Mouse (Mus musculus): ENCODE results near the gene Id4. TPM values are rescaled to one million over a fixed set of nuclear protein-coding genes. Genes with fewer than 3 reads are reported as not detected.

Id4 gene
- 85.5 and 96.2 TPM in 2 replicates for polyA plus RNA-seq (2016; fragmentation: Nextera tagmentation; extraction: Ambion mirVana)

DNA sequence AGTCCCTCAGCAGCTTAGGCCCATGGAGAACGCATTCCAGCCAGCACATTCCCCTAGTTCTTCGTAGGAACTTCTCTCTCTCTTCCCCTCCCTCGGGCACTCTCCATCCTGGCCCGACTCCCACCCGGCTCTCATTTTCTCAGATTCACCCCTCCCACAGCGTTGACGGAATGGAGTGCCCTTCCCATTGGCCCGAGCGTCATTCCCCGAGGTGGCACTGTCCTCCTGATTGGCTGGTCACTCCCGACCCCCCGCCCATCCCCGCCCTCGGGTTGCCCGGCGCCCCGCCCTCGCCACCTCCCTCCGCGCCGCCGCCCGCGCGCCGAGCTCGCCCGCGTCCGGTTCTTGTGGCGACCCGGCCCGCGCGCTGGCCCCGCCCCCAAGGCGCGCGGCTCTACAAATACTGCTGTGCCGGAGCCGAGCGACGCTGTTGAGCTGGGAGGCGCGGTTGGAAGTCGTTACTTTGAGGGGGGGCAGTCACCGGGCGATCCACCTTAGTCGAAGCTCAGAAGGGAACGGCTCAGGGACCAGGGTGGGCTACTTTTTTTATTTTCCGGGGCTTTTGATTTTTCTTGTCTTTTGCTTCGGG, at the start of gene Id4:
Gene Id4 (plus strand): TSS at position 539 of the 589 bp plus-strand sequence.
- Histone ChIP-seq H3K4me2 (replicated peaks) (peak within 1 kb of the TSS; percentile 80), H3K4me1 (peaks cover 24% of the 10 kb centered on the region), H3K9me3 (replicated peaks) (no peaks in the 10 kb centered on the region), H3K4me3 (peak within 1 kb of the TSS; percentile 86), H3K9ac (peak within 1 kb of the TSS; percentile 99), H3K27me3 (no peaks in the 10 kb centered on the region; the same call in 1 of the 2 replicates), H3K36me3 (no peaks in the 10 kb centered on the region), H3K27ac (peak within 1 kb of the TSS; percentile 98)
- under 1% methylated on average over 52 of the region's 52 CpGs for WGBS
- peak; percentile 98 for ATAC-seq (ENCODE audit: low FRiP score)

DNA sequence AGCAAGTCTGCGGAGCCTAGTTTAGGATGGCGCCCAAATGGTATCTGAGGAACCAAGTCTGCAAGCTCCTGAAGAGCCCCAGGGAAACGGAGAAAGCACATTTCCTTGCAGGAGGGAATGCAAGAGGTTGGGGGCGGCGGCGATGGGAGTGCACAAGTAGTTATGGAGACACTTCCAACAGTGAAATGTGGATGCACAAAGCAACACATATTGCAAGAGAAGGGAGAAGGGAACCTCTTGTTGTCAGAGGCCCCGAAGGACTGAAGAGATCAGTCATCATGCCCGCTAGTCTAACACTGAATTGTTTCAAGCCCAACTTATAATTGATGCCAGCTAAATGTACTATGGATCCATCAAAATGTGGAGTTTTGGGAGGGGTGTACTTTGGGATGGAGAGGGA, 33.9 kb upstream of the Id4 start:
- no peaks in the 10 kb centered on the region for H3K9me3 ChIP-seq (replicated peaks)
- H3K27me3 ChIP-seq: no peaks in the 10 kb centered on the region
- WGBS: 28% methylated on average over 8 of the region's 8 CpGs
- peak overlapping the region; percentile 68; the same call in 1 of the 2 replicates for H3K27ac ChIP-seq
- no peaks in the 10 kb centered on the region for H3K36me3 ChIP-seq
- peak overlapping the region; percentile 39 for H3K4me3 ChIP-seq
- H3K9ac ChIP-seq: no peak overlapping the region
- peaks cover 19% of the 10 kb centered on the region for H3K4me1 ChIP-seq
- H3K4me2 ChIP-seq (replicated peaks): peak overlapping the region; percentile 43
- ATAC-seq (ENCODE audit: low FRiP score): no peak

DNA sequence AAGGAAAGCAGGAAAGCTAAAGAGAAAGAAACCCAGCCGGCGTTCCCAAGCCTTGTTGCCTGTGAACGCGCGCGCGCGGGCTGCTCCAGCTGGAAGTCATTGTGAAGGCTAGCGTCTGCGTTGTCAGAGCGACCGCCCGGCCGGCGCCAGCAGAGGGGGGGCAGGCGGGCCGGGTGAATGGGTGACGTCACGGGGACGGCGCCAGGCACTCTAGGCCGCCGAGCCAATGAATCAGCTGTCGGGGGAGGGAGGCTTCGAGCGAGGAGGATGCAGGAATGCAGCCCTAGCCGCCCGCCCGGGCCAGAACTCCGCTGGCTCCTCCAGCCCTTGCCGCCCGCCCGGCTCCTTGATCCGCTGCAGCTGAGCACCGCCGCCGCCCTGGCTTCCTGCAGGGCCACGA, 33.3 kb upstream of the Id4 start:
- WGBS: under 1% methylated on average over 33 of the region's 38 CpGs
- Histone ChIP-seq H3K4me3 (peak overlapping the region; percentile 39), H3K36me3 (no peaks in the 10 kb centered on the region), H3K4me2 (replicated peaks) (peak overlapping the region; percentile 71), H3K27ac (peak overlapping the region; percentile 93), H3K4me1 (peaks cover 19% of the 10 kb centered on the region), H3K9me3 (replicated peaks) (no peaks in the 10 kb centered on the region), H3K9ac (peak overlapping the region; percentile 73), H3K27me3 (no peaks in the 10 kb centered on the region)
- ATAC-seq (ENCODE audit: low FRiP score): peak; percentile 98

DNA sequence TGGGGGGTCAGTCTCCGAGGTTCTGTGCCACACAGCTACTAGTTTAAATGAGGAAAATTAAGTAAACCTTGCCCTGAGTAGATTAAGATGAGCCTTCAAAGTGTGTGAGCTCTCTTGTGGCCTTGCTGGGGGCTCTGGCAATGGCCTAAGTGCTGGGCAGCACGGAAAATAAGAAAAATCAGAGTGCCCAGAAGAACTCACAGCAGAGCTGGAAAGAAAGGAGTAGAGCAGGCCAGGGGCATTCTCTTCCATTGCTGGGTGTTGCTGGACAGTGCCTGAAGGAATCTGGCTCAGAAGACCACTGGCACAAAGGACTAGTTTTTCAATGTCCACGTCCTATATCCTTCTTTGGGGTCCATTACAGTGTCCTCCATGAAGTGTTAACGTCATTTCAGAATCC, 32.9 kb upstream of the Id4 start:
- no peaks in the 10 kb centered on the region for H3K27me3 ChIP-seq
- peak overlapping the region; percentile 73 for H3K9ac ChIP-seq
- 17% methylated on average over 4 of the region's 4 CpGs for WGBS
- peak overlapping the region; percentile 71 for H3K4me2 ChIP-seq (replicated peaks)
- peaks cover 19% of the 10 kb centered on the region for H3K4me1 ChIP-seq
- H3K27ac ChIP-seq: peak overlapping the region; percentile 93
- peak; percentile 61; the same call in 1 of the 2 replicates for ATAC-seq (ENCODE audit: low FRiP score)
- peak overlapping the region; percentile 39 for H3K4me3 ChIP-seq
- H3K9me3 ChIP-seq (replicated peaks): no peaks in the 10 kb centered on the region
- H3K36me3 ChIP-seq: no peaks in the 10 kb centered on the region

DNA sequence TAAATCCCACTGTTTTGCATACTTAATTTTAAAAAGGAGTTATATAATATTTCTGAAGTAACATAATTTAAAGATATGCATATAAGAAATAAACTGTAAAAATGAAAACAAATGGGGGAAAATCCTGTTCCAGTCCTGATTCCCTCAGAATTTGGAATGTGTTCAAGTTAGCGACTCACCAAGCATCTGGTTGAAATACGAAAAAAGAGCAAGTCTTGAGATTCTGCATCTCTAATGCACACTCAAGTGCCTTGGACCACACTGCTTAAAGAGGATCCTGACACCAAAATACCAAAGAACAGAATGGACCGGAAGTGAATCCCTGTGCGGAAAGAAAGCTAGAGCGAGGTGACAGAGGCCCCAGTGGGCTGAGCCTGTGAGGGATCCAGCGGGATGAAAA, 30.0 kb upstream of the Id4 start:
- H3K27me3 ChIP-seq: no peaks in the 10 kb centered on the region
- no peak overlapping the region for H3K4me3 ChIP-seq
- H3K4me1 ChIP-seq: peaks cover 19% of the 10 kb centered on the region
- H3K36me3 ChIP-seq: no peaks in the 10 kb centered on the region
- no peak overlapping the region for H3K9ac ChIP-seq
- WGBS: 51% methylated on average over 6 of the region's 6 CpGs
- no peak overlapping the region for H3K27ac ChIP-seq
- ATAC-seq (ENCODE audit: low FRiP score): no peak
- H3K9me3 ChIP-seq (replicated peaks): no peaks in the 10 kb centered on the region
- H3K4me2 ChIP-seq (replicated peaks): no peak overlapping the region

DNA sequence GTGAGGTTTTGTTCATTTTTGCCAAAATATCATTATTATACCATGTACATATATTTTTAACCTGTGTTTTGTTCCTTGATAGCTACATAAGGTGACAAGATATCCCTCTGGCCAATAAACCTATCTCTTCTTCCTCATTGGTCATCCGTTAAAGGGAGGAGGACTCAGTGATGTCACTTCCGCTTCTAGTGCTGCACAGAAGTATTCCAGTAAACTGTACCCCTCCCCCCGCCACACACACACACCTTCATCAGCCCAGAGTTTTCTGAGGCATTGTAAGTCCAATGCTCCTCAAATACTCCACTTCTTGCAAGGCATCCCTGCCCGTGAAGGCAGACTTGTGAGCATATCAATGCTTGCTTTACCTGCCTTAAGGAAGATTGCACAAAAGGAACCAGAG, 24.6 kb upstream of the Id4 start:
- Histone ChIP-seq H3K4me1 (peaks cover 5% of the 10 kb centered on the region), H3K4me2 (replicated peaks) (no peak overlapping the region), H3K27ac (no peak overlapping the region), H3K27me3 (no peaks in the 10 kb centered on the region), H3K4me3 (no peak overlapping the region), H3K9me3 (replicated peaks) (no peaks in the 10 kb centered on the region), H3K9ac (no peak overlapping the region), H3K36me3 (no peaks in the 10 kb centered on the region)
- 90% methylated on average over 4 of the region's 4 CpGs for WGBS
- ATAC-seq (ENCODE audit: low FRiP score): no peak

DNA sequence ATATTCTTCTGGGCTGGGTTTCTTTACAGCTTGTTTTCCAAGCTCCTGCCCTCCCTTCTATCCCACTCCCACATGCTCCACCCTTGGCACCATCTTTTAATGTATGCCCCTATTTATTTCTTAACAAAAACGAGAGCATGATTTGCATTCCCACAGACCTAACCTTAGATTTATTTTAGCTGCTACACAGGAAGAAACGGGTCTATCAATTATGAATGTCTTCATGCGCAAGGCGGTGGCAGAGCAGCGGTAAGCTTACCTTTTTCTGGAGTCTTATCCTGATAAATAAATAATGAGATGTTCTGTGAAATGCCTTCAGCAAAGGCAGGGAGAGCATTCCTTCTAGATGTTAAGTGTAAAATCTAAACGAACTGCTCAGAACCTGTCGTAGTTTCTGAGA, 24.2 kb upstream of the Id4 start:
- no peaks in the 10 kb centered on the region for H3K36me3 ChIP-seq
- no peak overlapping the region for H3K27ac ChIP-seq

DNA sequence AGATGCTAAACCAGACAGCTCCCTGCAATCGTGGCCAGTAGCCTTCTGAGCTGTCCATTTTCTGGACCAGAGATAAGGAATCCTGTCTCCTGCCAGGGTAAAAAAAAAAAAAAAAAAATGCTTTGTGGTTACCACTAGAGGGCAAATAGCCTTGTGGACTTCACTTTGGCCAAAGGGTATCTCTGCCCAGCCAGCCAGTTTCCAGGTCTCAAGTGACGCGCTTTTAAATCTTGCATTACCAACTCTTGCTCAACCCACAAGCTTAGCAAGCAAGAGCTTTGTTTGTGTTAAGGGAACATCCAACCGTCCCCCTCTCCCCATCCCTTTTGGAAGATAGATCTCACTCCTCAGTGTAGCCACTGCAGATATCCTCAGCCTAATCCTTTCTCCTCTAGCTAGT, 23.5 kb upstream of the Id4 start:
- Histone ChIP-seq H3K27me3 (no peaks in the 10 kb centered on the region), H3K4me2 (replicated peaks) (no peak overlapping the region), H3K9me3 (replicated peaks) (no peaks in the 10 kb centered on the region), H3K27ac (no peak overlapping the region), H3K4me1 (peaks cover 2% of the 10 kb centered on the region), H3K4me3 (no peak overlapping the region), H3K9ac (no peak overlapping the region), H3K36me3 (no peaks in the 10 kb centered on the region)
- 10% methylated on average over 4 of the region's 4 CpGs for WGBS
- no peak for ATAC-seq (ENCODE audit: low FRiP score)

More for the DNA sequence above, 24.2 kb upstream of the Id4 start:
- Histone ChIP-seq H3K4me3 (no peak overlapping the region), H3K9me3 (replicated peaks) (no peaks in the 10 kb centered on the region), H3K4me2 (replicated peaks) (no peak overlapping the region), H3K4me1 (peaks cover 2% of the 10 kb centered on the region), H3K9ac (no peak overlapping the region), H3K27me3 (no peaks in the 10 kb centered on the region)
- 73% methylated on average over 7 of the region's 7 CpGs for WGBS
- no peak for ATAC-seq (ENCODE audit: low FRiP score)

DNA sequence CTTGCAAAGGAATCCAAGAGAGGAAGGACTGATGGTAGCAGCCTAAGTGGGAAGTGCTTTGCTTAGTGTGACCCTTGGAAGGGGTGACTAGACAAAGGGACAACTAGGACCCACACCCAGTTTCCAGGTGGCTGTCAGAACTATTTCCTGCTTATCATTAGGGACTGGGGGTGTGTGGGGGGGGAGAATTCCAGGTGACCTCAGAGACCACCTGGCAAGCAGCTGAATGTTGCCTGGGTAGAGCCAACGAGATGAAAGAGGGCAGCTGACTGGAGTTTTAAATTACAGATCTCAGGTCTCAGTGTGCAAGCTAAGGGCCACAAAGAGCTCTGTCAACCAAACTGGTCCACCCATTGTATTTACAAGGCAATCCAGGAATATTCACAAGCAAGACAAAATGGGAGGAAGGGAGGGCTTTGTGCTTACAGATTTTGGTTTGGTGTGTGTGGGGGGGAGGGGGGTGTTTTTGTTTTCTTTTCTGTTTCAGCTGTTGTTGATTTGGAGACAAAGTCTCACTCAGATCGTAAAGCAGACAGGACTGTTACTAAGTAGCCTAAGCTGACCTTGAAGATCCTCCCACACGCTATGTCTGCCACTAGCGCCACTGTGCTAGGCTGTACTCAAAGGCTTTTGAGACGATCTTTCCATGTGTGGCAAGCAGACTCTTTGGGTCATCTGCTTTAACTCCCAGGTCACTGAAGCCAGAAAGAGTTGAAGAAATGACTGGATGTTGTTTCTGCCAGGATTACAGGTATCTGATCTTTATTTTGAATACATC, 15.6 kb upstream of the Id4 start:
- no peaks in the 10 kb centered on the region for H3K27me3 ChIP-seq
- no peaks in the 10 kb centered on the region for H3K9me3 ChIP-seq (replicated peaks)
- no peaks in the 10 kb centered on the region for H3K36me3 ChIP-seq
- ATAC-seq (ENCODE audit: low FRiP score): no peak
- H3K4me2 ChIP-seq (replicated peaks): no peak overlapping the region
- H3K27ac ChIP-seq: no peak overlapping the region
- WGBS: 32% methylated on average over 5 of the region's 5 CpGs
- H3K9ac ChIP-seq: no peak overlapping the region
- no peak overlapping the region for H3K4me3 ChIP-seq
- H3K4me1 ChIP-seq: no peaks in the 10 kb centered on the region

DNA sequence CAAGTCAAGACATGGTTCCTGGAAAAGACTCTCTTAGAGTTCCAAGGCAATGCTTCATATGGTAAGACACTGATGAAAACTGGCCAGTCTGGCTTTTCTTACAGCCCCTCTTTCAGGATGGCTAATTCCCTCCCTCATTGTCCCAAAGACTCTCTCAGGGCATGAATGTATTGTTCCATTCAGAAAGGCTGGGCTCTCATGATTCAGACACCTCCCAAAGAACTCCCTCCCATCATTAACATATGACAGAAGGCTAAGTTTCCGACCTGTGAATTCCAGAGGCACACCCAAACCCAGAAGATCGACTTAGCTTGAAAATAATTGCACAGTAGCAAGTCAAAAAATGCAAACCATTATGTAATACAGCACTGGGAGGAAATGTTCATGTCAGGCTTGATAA, 8.5 kb upstream of the Id4 start:
- H3K27ac ChIP-seq: no peak overlapping the region
- 22% methylated on average over 2 of the region's 2 CpGs for WGBS
- no peaks in the 10 kb centered on the region for H3K27me3 ChIP-seq
- H3K9me3 ChIP-seq (replicated peaks): peaks cover 9% of the 10 kb centered on the region; the same call in 1 of the 2 replicates
- H3K4me2 ChIP-seq (replicated peaks): no peak overlapping the region
- H3K36me3 ChIP-seq: no peaks in the 10 kb centered on the region
- no peak overlapping the region for H3K9ac ChIP-seq
- ATAC-seq (ENCODE audit: low FRiP score): no peak
- H3K4me3 ChIP-seq: no peak overlapping the region
- peaks cover 2% of the 10 kb centered on the region; the same call in 1 of the 2 replicates for H3K4me1 ChIP-seq

DNA sequence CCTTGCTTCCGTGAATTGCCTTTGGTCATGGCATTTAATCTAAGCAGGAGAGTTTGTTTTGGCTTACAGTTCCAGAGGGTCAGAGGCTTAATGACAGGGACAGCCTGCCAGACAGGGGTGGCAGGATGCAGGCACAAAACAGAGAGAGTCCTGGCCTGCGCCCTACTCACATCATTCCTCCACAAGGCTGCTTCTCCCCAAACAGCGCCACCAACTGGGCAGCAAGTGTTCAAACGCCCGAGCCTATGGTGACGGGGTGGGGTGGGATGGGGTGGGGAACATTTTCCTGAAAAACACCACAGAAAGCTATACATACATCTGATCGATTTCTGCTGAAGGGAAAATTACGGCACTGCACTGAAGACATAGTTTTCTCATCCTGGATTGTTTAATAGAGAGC, 6.0 kb upstream of the Id4 start:
- H3K4me1 ChIP-seq: peaks cover 14% of the 10 kb centered on the region
- peaks cover 9% of the 10 kb centered on the region; the same call in 1 of the 2 replicates for H3K9me3 ChIP-seq (replicated peaks)
- no peaks in the 10 kb centered on the region for H3K36me3 ChIP-seq
- WGBS: 91% methylated on average over 8 of the region's 8 CpGs
- no peak overlapping the region for H3K4me2 ChIP-seq (replicated peaks)
- H3K27me3 ChIP-seq: no peaks in the 10 kb centered on the region
- no peak for ATAC-seq (ENCODE audit: low FRiP score)
- no peak overlapping the region for H3K27ac ChIP-seq
- no peak overlapping the region for H3K9ac ChIP-seq
- no peak overlapping the region for H3K4me3 ChIP-seq

DNA sequence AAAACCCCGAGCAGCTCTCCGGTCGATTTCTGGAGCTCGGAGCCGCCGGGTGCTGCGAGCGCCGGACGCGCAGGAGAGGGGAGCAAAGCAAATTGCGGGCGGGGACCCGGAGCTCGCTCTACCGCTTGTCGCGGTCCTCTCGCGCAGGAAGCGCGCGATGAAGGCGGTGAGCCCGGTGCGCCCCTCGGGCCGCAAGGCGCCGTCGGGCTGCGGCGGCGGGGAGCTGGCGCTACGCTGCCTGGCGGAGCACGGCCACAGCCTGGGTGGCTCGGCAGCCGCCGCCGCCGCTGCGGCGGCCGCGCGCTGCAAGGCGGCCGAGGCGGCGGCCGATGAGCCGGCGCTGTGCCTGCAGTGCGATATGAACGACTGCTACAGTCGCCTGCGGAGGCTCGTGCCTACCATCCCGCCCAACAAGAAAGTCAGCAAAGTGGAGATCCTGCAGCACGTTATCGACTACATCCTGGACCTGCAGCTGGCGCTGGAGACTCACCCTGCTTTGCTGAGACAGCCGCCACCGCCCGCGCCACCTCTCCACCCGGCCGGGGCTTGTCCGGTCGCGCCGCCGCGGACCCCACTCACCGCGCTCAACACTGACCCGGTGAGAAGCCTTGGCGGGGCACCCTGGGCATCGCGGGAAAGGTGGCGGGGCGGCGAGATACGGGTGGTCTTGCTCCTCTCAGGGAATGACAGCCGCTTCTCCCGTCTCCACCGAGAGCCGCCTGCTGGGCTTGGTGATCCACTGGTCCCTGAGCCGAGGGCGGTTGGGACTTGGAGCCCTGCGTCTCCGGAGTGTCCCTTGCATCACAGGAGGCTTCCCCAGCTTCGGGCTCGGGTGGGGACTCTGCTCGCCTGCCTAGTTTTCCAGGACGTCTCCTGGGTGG, 553 bp downstream of the Id4 start:
- ATAC-seq (ENCODE audit: low FRiP score): peak; percentile 33
- H3K4me2 ChIP-seq (replicated peaks): peak overlapping the region; percentile 80

More for the DNA sequence above, 553 bp downstream of the Id4 start:
- peak overlapping the region; percentile 86 for H3K4me3 ChIP-seq
- H3K36me3 ChIP-seq: no peaks in the 10 kb centered on the region
- peak overlapping the region; percentile 99 for H3K9ac ChIP-seq
- WGBS: under 1% methylated on average over 98 of the region's 98 CpGs
- peak overlapping the region; percentile 98 for H3K27ac ChIP-seq
- H3K9me3 ChIP-seq (replicated peaks): no peaks in the 10 kb centered on the region
- H3K27me3 ChIP-seq: no peaks in the 10 kb centered on the region; the same call in 1 of the 2 replicates
- peaks cover 24% of the 10 kb centered on the region for H3K4me1 ChIP-seq
